Mouse (Mus musculus): ENCODE measurements around the gene Plb1. TPM values are rescaled to one million over a fixed set of nuclear protein-coding genes. Genes with fewer than 3 reads are reported as not detected.
A peak's percentile ranks its signal among the peaks of the same experiment; 100 is the strongest.

The Plb1 gene
- polyA plus RNA-seq, 1 experiment from 2014 or later: 16.6 TPM

DNA sequence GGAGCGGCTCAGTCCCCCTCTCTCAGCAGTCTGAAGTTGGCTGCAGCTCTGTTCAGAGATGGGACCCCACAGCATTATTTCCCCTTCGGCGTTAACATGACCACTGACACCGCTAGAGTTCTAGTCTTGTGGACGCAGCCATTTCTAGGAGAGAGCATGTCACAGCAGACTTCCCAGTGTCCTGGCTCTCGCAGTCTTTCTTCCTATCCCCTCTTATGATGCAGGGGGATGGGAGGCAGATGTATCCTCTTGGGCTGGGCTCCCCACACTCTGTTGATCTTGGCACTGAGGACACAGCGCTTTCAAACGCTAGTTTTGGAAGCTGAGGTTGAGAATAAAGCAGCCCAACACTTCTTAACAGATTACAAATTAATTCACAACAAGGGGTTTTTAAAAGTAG, 24.0 kb upstream of the Plb1 start:
- no peak overlapping the region for H3K9ac ChIP-seq (replicated peaks; ENCODE audit: low read depth)
- no peak for TF ChIP-seq CTCF (IDR thresholded peaks at IDR 0.05)
- no peak for TF ChIP-seq EP300 (IDR thresholded peaks at IDR 0.05)
- no peaks in the 10 kb centered on the region for H3K36me3 ChIP-seq (ENCODE audit: insufficient read depth, low read length)
- 71% methylated on average over 8 of the region's 8 CpGs for WGBS
- H3K4me3 ChIP-seq (ENCODE audit: low read depth, low read length): no peak overlapping the region
- H3K27me3 ChIP-seq (replicated peaks; ENCODE audit: insufficient read depth, low read length): no peaks in the 10 kb centered on the region
- H3K9me3 ChIP-seq (ENCODE audit: low read length): no peaks in the 10 kb centered on the region
- H3K4me2 ChIP-seq (replicated peaks; ENCODE audit: low read depth, low read length): no peak overlapping the region
- no peak for ATAC-seq
- no peaks in the 10 kb centered on the region for H3K4me1 ChIP-seq (ENCODE audit: insufficient read depth, low read depth, low read length)
- no peak overlapping the region for H3K27ac ChIP-seq (ENCODE audit: low read length)
- no peak for DNase-seq (ENCODE audit: low spot score)

DNA sequence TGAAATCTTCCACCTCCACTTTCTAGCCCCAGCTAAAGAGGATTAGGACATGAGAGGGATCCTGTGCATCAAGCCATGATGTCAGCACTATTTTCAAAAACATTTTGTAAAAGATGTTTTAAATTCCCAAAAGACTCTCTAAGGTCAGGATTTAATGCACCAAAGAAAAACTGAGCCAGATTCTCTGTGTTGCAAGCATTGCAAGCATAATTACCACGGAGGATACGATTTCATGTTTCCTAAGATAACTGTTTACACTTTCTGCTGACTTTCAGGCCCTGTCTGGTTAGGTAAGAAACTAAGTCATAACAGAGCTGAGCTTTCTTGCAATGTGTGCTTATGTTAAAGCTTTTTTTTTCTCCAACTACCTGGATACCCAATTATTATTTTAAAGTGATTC, 21.5 kb upstream of the Plb1 start:
- Histone ChIP-seq H3K27ac (ENCODE audit: low read length) (no peak overlapping the region), H3K27me3 (replicated peaks; ENCODE audit: insufficient read depth, low read length) (no peaks in the 10 kb centered on the region), H3K4me3 (ENCODE audit: low read depth, low read length) (no peak overlapping the region), H3K4me2 (replicated peaks; ENCODE audit: low read depth, low read length) (no peak overlapping the region), H3K36me3 (ENCODE audit: insufficient read depth, low read length) (no peaks in the 10 kb centered on the region), H3K4me1 (ENCODE audit: insufficient read depth, low read depth, low read length) (no peaks in the 10 kb centered on the region), H3K9me3 (ENCODE audit: low read length) (no peaks in the 10 kb centered on the region), H3K9ac (replicated peaks; ENCODE audit: low read depth) (no peak overlapping the region)
- ATAC-seq (no peak), DNase-seq (ENCODE audit: low spot score) (no peak)
- no peak for TF ChIP-seq EP300 (IDR thresholded peaks at IDR 0.05)
- TF ChIP-seq CTCF (IDR thresholded peaks at IDR 0.05): no peak
- 48% methylated on average over 2 of the region's 2 CpGs for WGBS

DNA sequence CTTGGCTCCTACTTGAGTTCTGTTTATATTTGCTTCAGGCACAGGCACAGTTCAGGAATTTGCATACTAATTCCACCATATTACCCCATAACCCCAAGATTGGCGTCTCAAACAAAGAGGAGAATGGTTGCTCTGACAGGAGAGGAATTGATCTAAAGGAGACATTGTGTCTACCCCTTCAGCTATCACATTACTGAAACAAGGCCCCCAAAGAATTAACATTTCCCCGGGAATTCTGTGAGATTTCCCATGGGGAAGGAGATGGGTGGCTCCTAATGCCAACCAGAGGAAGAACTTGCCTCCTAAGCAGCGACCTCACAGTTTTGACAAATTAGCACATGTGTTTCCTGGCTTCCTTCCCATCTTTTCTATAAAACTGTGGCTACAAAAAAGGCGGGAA, 18.8 kb upstream of the Plb1 start:
- no peak overlapping the region for H3K9ac ChIP-seq (replicated peaks; ENCODE audit: low read depth)
- H3K4me1 ChIP-seq (ENCODE audit: insufficient read depth, low read depth, low read length): no peaks in the 10 kb centered on the region
- H3K4me2 ChIP-seq (replicated peaks; ENCODE audit: low read depth, low read length): no peak overlapping the region
- no peak overlapping the region for H3K4me3 ChIP-seq (ENCODE audit: low read depth, low read length)
- no peak overlapping the region for H3K27ac ChIP-seq (ENCODE audit: low read length)
- WGBS: 53% methylated on average over 4 of the region's 4 CpGs
- DNase-seq (ENCODE audit: low spot score) (no peak), ATAC-seq (no peak)
- no peak for TF ChIP-seq EP300 (IDR thresholded peaks at IDR 0.05)
- TF ChIP-seq CTCF (IDR thresholded peaks at IDR 0.05): no peak
- H3K36me3 ChIP-seq (ENCODE audit: insufficient read depth, low read length): no peaks in the 10 kb centered on the region
- no peaks in the 10 kb centered on the region for H3K9me3 ChIP-seq (ENCODE audit: low read length)
- no peaks in the 10 kb centered on the region for H3K27me3 ChIP-seq (replicated peaks; ENCODE audit: insufficient read depth, low read length)

DNA sequence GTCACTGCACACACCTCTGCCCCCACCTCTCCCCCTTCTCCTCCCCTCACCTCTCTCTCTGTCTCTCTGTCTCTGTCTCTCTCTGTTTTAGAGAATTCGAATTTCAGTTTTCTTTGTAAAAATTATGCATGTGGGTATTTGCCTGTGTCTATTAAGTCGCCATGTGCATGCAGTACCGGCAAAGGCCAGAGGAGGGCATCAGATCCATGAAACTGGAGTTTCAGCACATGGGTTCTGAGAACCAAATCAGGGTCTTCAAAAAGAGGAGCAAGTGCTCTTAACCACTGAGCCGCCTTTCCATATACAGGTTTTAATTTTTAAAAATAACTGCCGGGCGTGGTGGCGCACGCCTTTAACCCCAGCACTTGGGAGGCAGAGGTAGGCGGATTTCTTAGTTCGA, 17.0 kb upstream of the Plb1 start:
- no peak for ATAC-seq
- H3K27ac ChIP-seq (ENCODE audit: low read length): no peak overlapping the region
- TF ChIP-seq EP300 (IDR thresholded peaks at IDR 0.05) (no peak), CTCF (IDR thresholded peaks at IDR 0.05) (peak; percentile 62)
- H3K9me3 ChIP-seq (ENCODE audit: low read length): no peaks in the 10 kb centered on the region
- H3K9ac ChIP-seq (replicated peaks; ENCODE audit: low read depth): no peak overlapping the region
- 75% methylated on average over 10 of the region's 10 CpGs for whole genome bisulfite sequencing
- no peak overlapping the region for H3K4me3 ChIP-seq (ENCODE audit: low read depth, low read length)
- H3K4me2 ChIP-seq (replicated peaks; ENCODE audit: low read depth, low read length): no peak overlapping the region
- H3K4me1 ChIP-seq (ENCODE audit: insufficient read depth, low read depth, low read length): no peaks in the 10 kb centered on the region
- no peaks in the 10 kb centered on the region for H3K27me3 ChIP-seq (replicated peaks; ENCODE audit: insufficient read depth, low read length)
- H3K36me3 ChIP-seq (ENCODE audit: insufficient read depth, low read length): no peaks in the 10 kb centered on the region
- DNase-seq (ENCODE audit: low spot score): no peak

DNA sequence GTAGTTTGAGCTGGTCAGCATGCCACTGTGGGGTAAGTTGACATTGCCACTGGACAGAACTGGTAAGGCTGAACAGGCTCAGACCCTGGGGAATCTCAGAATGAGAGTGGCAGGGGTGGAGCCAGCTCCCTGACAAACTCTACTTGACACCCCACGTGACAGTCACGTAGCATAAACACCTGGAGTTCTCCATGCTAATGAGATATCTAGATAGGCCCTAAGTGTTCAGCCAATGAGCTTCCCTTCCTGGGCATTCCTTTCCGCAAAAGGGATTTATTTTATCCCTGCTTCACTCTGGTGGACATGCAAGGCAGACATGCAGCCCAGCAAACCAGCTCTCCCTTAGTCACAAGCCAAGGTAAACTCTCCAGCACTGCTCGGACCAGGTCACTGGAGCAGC, 16.0 kb upstream of the Plb1 start:
- Histone ChIP-seq H3K4me2 (replicated peaks; ENCODE audit: low read depth, low read length) (no peak overlapping the region), H3K27ac (ENCODE audit: low read length) (no peak overlapping the region), H3K27me3 (replicated peaks; ENCODE audit: insufficient read depth, low read length) (no peaks in the 10 kb centered on the region), H3K36me3 (ENCODE audit: insufficient read depth, low read length) (no peaks in the 10 kb centered on the region), H3K4me1 (ENCODE audit: insufficient read depth, low read depth, low read length) (no peaks in the 10 kb centered on the region), H3K4me3 (ENCODE audit: low read depth, low read length) (no peak overlapping the region), H3K9ac (replicated peaks; ENCODE audit: low read depth) (no peak overlapping the region), H3K9me3 (ENCODE audit: low read length) (no peaks in the 10 kb centered on the region)
- TF ChIP-seq EP300 (IDR thresholded peaks at IDR 0.05) (no peak), CTCF (IDR thresholded peaks at IDR 0.05) (no peak)
- no peak for DNase-seq (ENCODE audit: low spot score)
- no peak for ATAC-seq
- WGBS: 43% methylated on average over 4 of the region's 4 CpGs

DNA sequence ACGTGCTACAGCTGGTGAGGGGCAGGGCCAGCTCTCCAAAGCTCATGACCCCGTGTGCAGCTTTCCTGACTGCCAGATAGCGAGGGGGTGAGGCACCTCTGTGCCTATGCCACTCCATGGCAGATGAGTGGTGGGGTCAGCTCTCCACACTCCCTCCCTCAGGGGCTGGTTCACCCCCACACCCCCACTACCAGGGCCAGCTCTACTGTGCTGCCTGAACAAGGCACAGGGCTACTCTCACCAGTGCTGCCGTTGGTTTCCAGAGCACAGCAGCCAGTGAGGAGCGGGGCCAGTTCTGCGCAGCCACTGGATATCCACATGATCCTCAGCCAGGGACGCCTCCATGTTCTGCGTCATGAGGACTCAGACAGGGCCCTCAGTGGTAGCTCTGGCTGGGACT, 15.0 kb upstream of the Plb1 start:
- no peak overlapping the region for H3K4me2 ChIP-seq (replicated peaks; ENCODE audit: low read depth, low read length)
- DNase-seq (ENCODE audit: low spot score) (no peak), ATAC-seq (no peak)
- no peak overlapping the region for H3K4me3 ChIP-seq (ENCODE audit: low read depth, low read length)
- no peak for TF ChIP-seq EP300 (IDR thresholded peaks at IDR 0.05)
- no peak for TF ChIP-seq CTCF (IDR thresholded peaks at IDR 0.05)
- no peak overlapping the region for H3K9ac ChIP-seq (replicated peaks; ENCODE audit: low read depth)
- no peak overlapping the region for H3K27ac ChIP-seq (ENCODE audit: low read length)
- H3K36me3 ChIP-seq (ENCODE audit: insufficient read depth, low read length): no peaks in the 10 kb centered on the region
- 59% methylated on average over 7 of the region's 8 CpGs for WGBS
- no peaks in the 10 kb centered on the region for H3K9me3 ChIP-seq (ENCODE audit: low read length)
- no peaks in the 10 kb centered on the region for H3K4me1 ChIP-seq (ENCODE audit: insufficient read depth, low read depth, low read length)
- no peaks in the 10 kb centered on the region for H3K27me3 ChIP-seq (replicated peaks; ENCODE audit: insufficient read depth, low read length)

DNA sequence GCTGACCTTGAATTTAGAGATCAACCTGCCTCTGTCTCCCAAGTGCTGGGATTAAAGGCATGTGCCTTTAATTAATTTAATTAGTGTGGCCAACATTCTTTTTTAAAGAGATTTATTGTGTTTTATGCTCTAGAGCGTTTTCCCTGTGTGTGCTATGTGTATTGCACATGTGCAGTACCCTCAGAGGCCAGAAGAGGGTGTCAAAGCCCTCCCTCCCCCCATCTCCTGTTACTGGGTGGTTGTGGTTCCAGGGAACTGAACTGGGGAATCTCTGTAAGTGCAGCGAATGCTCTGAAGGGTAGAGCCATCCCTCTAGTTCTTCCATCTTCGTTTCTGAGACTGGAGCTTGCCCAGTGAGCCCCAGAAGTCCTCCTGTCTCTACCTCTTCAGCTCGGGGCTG, 2.1 kb upstream of the Plb1 start:
- H3K4me3 ChIP-seq (ENCODE audit: low read depth, low read length): no peak overlapping the region
- no peaks in the 10 kb centered on the region for H3K36me3 ChIP-seq (ENCODE audit: insufficient read depth, low read length)
- no peaks in the 10 kb centered on the region for H3K9me3 ChIP-seq (ENCODE audit: low read length)
- WGBS: 38% methylated on average over 4 of the region's 4 CpGs
- ATAC-seq (no peak), DNase-seq (ENCODE audit: low spot score) (peak; percentile 36)
- no peaks in the 10 kb centered on the region for H3K27me3 ChIP-seq (replicated peaks; ENCODE audit: insufficient read depth, low read length)
- H3K4me1 ChIP-seq (ENCODE audit: insufficient read depth, low read depth, low read length): no peaks in the 10 kb centered on the region
- no peak overlapping the region for H3K27ac ChIP-seq (ENCODE audit: low read length)
- TF ChIP-seq CTCF (IDR thresholded peaks at IDR 0.05) (peak; percentile 77), EP300 (IDR thresholded peaks at IDR 0.05) (no peak)
- H3K9ac ChIP-seq (replicated peaks; ENCODE audit: low read depth): no peak overlapping the region
- no peak overlapping the region for H3K4me2 ChIP-seq (replicated peaks; ENCODE audit: low read depth, low read length)
